Mouse (Mus musculus): ENCODE measurements at regions not wholly inside any gene's neighbourhood (a gene's known extent, or its start where the extent isn't known, plus 50 kb on each side); places are given as distances from the start of the nearest gene placed in this dataset.

DNA sequence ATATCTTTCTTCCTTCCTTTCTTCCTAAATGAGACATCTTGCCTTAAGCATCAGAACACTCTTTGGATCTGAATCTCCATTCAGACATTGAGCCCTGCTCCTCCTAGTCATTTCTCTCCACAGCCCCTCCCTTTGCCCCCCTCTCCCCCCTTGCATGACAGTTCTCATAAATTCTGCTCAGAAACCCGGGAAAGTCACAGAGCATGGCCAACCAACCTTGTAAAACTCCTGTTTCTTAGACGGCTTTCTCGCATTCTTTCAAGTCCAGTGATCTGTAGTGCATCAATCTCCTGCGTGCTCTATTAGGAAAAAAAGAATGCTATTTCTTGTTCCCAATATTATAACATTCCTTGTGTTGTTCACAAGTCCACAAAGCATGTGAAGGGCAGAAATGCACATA is 124.6 kb downstream of the Ugt8a start:
- ATAC-seq (replicated peaks; ENCODE audit: poor library complexity) = no peak

DNA sequence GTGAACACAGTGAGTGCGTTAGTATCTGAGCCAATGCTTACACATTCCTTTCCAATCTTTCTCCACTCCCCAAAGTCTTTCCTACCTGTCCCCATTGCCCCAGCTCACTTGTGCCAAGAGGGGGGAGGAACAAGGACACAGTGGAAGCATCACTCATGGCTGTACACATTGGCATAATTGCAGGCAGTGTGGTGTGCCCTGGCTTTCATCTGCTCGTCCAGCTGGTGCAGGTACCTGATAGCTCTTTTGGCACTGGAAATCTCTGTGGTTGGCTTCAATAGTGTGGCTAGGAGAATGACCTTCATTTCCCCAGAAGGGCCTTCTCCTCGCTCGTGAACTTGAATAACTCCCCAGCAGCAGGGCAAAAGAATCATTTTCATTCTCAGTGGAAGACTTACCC is 125.6 kb downstream of the Ugt8a start:
- no peak for ATAC-seq (replicated peaks; ENCODE audit: poor library complexity)

DNA sequence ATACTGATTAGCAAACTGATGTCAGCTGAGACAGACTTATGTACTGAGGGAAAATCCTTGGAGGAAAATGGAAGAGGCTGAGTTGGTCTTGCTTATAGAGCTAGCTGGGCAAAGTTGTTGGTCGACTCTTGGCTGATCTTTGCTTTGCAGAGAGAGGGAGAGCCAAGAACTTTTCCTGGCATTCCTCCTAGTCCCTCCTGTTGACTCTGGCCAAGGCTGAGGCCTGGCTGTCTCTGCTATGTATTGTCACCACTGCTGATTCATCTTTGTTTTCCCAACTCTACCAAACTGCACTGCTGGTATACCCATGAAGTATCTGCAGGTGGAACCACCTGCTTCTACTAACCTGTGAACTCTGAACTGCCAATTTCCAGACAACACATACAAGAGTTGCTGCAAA is 143.8 kb downstream of the Ugt8a start:
- ATAC-seq (replicated peaks; ENCODE audit: poor library complexity) = no peak

DNA sequence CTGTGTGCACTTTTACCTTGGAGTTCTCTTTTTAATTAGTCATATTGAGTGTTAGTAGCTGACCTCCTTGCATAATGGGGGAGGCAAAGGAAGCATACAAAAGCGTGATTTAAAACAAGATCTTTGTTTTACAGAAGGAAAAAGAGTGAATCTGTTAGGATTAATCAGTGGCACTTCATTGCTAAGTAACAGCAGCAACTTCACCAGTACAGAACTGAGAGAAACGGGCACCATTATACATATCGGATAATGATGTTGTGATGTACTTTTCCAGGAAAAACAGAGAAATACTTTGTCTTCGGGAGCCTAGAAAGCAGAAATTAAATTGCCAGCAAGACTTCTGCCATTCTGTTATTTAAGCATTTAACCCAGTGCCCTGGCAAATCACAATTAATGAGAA is 157.1 kb downstream of the Ugt8a start:
- ATAC-seq (replicated peaks; ENCODE audit: poor library complexity) = no peak

DNA sequence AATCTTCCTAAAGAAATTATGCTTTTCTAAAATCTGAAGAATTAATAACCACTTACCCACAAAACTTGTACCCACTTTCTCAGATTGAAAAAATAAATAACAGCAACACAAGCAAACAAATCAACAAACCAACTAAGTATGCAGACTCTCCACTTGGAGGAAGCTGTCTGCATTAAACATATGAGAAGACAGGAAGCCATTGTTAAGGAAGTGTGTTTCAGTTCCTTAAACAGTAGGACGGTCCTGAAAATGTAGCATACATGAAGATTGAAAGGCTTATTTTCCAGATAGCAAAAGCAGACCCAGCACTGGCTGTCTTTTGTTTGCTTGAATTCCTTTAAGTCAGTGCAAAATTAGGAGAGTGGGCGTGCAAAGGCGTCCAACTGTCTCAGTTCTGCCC is 158.2 kb downstream of the Ugt8a start:
- peak; percentile 57; the same call in 1 of the 2 replicates for ATAC-seq (replicated peaks; ENCODE audit: poor library complexity)
